Mouse (Mus musculus) intestine, embryonic 16.5 days (tissue): ENCODE data around the gene Rangrf. TPM values are rescaled to one million over a fixed set of nuclear protein-coding genes. Genes with fewer than 3 reads are reported as not detected.

Experiments used
- ATAC-seq: fragments of 200-750 bp; cut with Nextera tagmentation; 2 replicates; pipeline ENCODE4 v1.8.0; 2017; ENCODE audit warnings: moderate TSS enrichment, moderate library complexity
- H3K27ac ChIP-seq: fragments of 300-500 bp; sonication (generic); 2 replicates; pipeline ENCODE4 v1.5.1; 2014; ENCODE audit warnings: mild to moderate bottlenecking, low read length
- H3K27me3 ChIP-seq: fragments of 300-500 bp; sonication (generic); replicated peaks from 2 replicates; pipeline ENCODE4 v1.6.1; 2014; ENCODE audit warnings: low read length, control low read depth, mixed read lengths; ENCODE audit not compliant: control insufficient read depth, insufficient read depth
- H3K36me3 ChIP-seq: fragments of 300-500 bp; sonication (generic); 2 replicates; pipeline ENCODE4 v1.6.1; 2014; ENCODE audit warnings: low read length, control low read depth; ENCODE audit not compliant: control insufficient read depth, insufficient read depth
- H3K4me1 ChIP-seq: fragments of 300-500 bp; sonication (generic); 2 replicates; pipeline ENCODE4 v1.6.1; 2014; ENCODE audit warnings: low read length, control low read depth, mixed read lengths; ENCODE audit not compliant: control insufficient read depth, insufficient read depth
- H3K4me2 ChIP-seq: fragments of 300-500 bp; sonication (generic); 2 replicates; pipeline ENCODE4 v1.6.1; 2014; ENCODE audit warnings: low read depth, low read length, control low read depth
- H3K4me3 ChIP-seq: fragments of 300-500 bp; sonication (generic); 2 replicates; pipeline ENCODE4 v1.5.1; 2014; ENCODE audit warnings: mild to moderate bottlenecking, low read length
- H3K9ac ChIP-seq: fragments of 300-500 bp; sonication (generic); 2 replicates; pipeline ENCODE4 v1.6.1; 2014; ENCODE audit warnings: low read depth, low read length
- H3K9me3 ChIP-seq: fragments of 300-500 bp; sonication (generic); 2 replicates; pipeline ENCODE4 v1.6.1; 2016; ENCODE audit warnings: low read length, control low read depth; ENCODE audit not compliant: control insufficient read depth
- WGBS: fragments of 180-500 bp; shearing (Covaris S2); extraction: QIAGEN DNeasy Blood & Tissue Kit; methylation state at CpG from one replicate; pipeline ENCODE4 v1.1.7; 2014; 5-methylcytosine and 5-hydroxymethylcytosine counted together
- polyA plus RNA-seq: library from polyadenylated mRNA; unstranded; fragments of >200 nt; fragmentation: Nextera tagmentation; extraction: Ambion mirVana; gene quantifications from 2 replicates; pipeline ENCODE4 v1.2.1, GENCODE M21; 2015

Gene Rangrf
- polyA plus RNA-seq, 1 experiment from 2014 or later, result 56.7 TPM

DNA sequence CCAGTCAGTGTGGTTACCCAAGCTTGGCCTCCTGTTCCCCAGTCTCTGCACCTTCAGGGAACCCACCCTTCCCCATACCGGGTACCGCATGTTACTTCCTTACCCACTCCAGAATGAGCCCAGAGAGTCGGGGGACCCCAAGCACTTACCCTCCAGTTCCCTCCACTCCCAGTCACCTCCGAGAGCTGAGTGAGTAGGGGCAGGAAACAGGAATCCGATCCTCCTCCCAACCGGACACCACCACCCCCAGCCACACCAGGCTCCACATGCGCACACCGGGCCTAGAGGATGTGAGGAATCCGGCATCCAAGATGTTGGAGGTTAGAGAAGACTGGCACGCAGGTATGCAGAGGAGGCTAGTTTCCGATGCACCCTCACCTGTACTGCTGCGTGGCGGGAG is 18.3 kb downstream of the Rangrf start:
- H3K27ac ChIP-seq, result no peak overlapping the region
- H3K4me3 ChIP-seq, result peak overlapping the region; percentile 19
- no peak overlapping the region for H3K4me2 ChIP-seq
- H3K9me3 ChIP-seq, result no peaks in the 10 kb centered on the region
- no peak; the same call in 1 of the 2 replicates for ATAC-seq
- H3K4me1 ChIP-seq, result peaks cover 4% of the 10 kb centered on the region
- peak overlapping the region; percentile 33; the same call in 1 of the 2 replicates for H3K9ac ChIP-seq
- WGBS, result 34% methylated on average over 13 of the region's 13 CpGs
- H3K36me3 ChIP-seq, result no peaks in the 10 kb centered on the region
- peaks cover 25% of the 10 kb centered on the region for H3K27me3 ChIP-seq

- no peak overlapping the region for H3K9ac ChIP-seq
Measured at GRCm38 (mm10) chr11:68956107-68956506, 18.9 kb downstream of the Rangrf start.

GRCm38 (mm10) chr11:68955473-68955872 is 19.5 kb downstream of the Rangrf start:
- Histone ChIP-seq H3K4me2 (peak overlapping the region; percentile 75), H3K9me3 (no peaks in the 10 kb centered on the region), H3K4me3 (no peak overlapping the region), H3K27ac (no peak overlapping the region), H3K36me3 (no peaks in the 10 kb centered on the region), H3K9ac (no peak overlapping the region), H3K4me1 (peaks cover 4% of the 10 kb centered on the region), H3K27me3 (peaks cover 30% of the 10 kb centered on the region)
- WGBS, result 65% methylated on average over 5 of the region's 5 CpGs
- no peak for ATAC-seq

More at GRCm38 (mm10) chr11:68956107-68956506, 18.9 kb downstream of the Rangrf start:
- Histone ChIP-seq H3K9me3 (no peaks in the 10 kb centered on the region), H3K4me3 (0 out of 2 replicates have a peak overlapping the region, but pooled peaks have one; percentile 19), H3K36me3 (no peaks in the 10 kb centered on the region), H3K4me1 (peaks cover 4% of the 10 kb centered on the region), H3K4me2 (no peak overlapping the region), H3K27ac (no peak overlapping the region), H3K27me3 (peaks cover 28% of the 10 kb centered on the region)
- ATAC-seq, result no peak
- WGBS, result 38% methylated on average over 3 of the region's 3 CpGs

DNA sequence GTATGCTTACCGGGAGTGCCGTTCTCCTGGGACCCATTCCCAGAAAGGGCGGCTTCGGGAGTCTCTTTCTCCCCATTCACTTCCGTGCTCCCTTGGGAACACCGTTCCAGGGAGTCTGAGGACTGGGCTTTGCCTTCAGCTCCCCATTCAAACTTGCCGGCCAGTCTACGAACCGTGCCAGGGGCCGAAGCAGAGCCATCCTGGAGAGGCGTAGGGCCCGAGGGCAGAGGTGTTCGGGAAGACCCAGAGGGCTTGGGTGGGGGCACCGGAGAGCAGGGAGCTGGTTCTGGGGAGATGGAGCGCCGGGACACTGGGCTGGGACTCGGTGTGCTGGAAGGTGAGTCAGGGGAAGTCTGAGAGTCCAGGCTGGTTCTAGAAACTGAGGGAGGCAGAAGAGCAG is 20.6 kb downstream of the Rangrf start:
- no peak overlapping the region for H3K27ac ChIP-seq
- no peak for ATAC-seq
- peaks cover 33% of the 10 kb centered on the region for H3K27me3 ChIP-seq
- H3K9ac ChIP-seq, result peak overlapping the region; percentile 65
- no peaks in the 10 kb centered on the region for H3K36me3 ChIP-seq
- peaks cover 4% of the 10 kb centered on the region for H3K4me1 ChIP-seq
- H3K4me3 ChIP-seq, result peak overlapping the region; percentile 44
- 3% methylated on average over 17 of the region's 17 CpGs for WGBS
- peak overlapping the region; percentile 75 for H3K4me2 ChIP-seq
- H3K9me3 ChIP-seq, result no peaks in the 10 kb centered on the region

DNA sequence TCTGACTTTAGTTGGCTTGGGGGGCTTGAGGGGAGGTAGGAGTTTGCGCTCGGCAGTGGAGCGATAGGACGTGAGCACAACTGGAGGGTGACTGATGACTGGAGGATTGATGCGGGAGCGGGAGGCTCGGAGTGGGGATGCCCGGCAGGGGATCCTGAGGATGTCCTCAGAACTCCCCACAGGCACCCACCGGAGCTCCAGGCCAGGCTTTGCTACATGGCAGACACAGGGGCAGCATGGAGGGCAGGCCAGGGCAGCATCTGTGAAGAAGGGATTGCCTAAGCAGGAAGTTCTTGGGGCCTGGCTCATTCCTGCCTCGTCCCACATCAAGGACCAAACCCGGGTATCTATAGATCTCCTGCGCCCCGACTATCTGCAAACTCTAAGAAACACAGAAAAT is 21.1 kb downstream of the Rangrf start:
- H3K4me2 ChIP-seq, result peak overlapping the region; percentile 75
- WGBS, result 17% methylated on average over 13 of the region's 13 CpGs
- ATAC-seq, result no peak
- peaks cover 33% of the 10 kb centered on the region for H3K27me3 ChIP-seq
- H3K9me3 ChIP-seq, result no peaks in the 10 kb centered on the region
- H3K9ac ChIP-seq, result peak overlapping the region; percentile 24; the same call in 1 of the 2 replicates
- H3K27ac ChIP-seq, result no peak overlapping the region
- peak overlapping the region; percentile 44 for H3K4me3 ChIP-seq
- H3K4me1 ChIP-seq, result peaks cover 4% of the 10 kb centered on the region
- H3K36me3 ChIP-seq, result no peaks in the 10 kb centered on the region

GRCm38 (mm10) chr11:68947542-68947993 is 27.4 kb downstream of the Rangrf start:
- H3K4me1 ChIP-seq, result no peaks in the 10 kb centered on the region; the same call in 1 of the 2 replicates
- no peaks in the 10 kb centered on the region for H3K9me3 ChIP-seq
- H3K9ac ChIP-seq, result no peak overlapping the region
- ATAC-seq, result no peak
- no peak overlapping the region for H3K4me3 ChIP-seq
- WGBS, result 11% methylated on average over 12 of the region's 12 CpGs
- H3K4me2 ChIP-seq, result no peak overlapping the region
- no peaks in the 10 kb centered on the region for H3K36me3 ChIP-seq
- H3K27ac ChIP-seq, result no peak overlapping the region
- H3K27me3 ChIP-seq, result peaks cover 10% of the 10 kb centered on the region; the same call in 1 of the 2 replicates

DNA sequence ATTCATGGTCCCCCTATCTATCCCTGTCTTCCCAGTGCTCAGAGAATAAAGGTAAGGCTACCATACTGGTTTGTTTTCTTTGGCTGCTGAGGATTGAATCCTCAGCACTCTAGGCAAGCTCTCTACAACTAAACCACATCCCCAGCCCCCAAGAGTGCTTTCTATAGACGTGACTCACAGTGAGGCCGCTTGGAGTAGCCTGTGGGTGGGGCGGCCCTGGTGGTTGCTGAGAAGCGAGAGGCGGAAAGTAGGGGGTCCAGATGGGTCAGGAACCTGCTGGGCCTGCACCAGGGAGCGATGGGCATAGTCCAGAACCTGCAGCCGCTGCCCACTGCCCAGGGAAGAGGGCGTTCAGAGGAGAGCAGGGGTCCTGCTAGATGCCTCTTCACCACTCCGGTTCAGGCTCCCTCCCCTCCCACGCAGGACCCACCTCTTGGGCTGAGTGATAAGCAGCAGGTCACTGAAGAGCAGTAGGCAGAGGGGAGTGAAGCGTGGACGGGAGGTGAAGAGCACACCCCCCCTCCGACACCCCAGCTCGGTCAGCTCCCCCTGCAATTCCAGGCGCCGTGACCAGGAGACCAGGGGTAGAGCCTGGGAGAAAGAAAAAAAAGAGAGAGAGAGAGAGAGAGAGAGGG is 28.1 kb downstream of the Rangrf start:
- 14% methylated on average over 14 of the region's 16 CpGs for WGBS
- peaks cover 8% of the 10 kb centered on the region; the same call in 1 of the 2 replicates for H3K27me3 ChIP-seq
- ATAC-seq, result no peak
- H3K4me1 ChIP-seq, result no peaks in the 10 kb centered on the region; the same call in 1 of the 2 replicates
- no peak overlapping the region for H3K27ac ChIP-seq
- H3K4me3 ChIP-seq, result peak overlapping the region; percentile 23; the same call in 1 of the 2 replicates
- 0 out of 2 replicates have a peak overlapping the region, but pooled peaks have one; percentile 32 for H3K4me2 ChIP-seq
- H3K36me3 ChIP-seq, result no peaks in the 10 kb centered on the region
- H3K9me3 ChIP-seq, result no peaks in the 10 kb centered on the region
- H3K9ac ChIP-seq, result peak overlapping the region; percentile 8; the same call in 1 of the 2 replicates

DNA sequence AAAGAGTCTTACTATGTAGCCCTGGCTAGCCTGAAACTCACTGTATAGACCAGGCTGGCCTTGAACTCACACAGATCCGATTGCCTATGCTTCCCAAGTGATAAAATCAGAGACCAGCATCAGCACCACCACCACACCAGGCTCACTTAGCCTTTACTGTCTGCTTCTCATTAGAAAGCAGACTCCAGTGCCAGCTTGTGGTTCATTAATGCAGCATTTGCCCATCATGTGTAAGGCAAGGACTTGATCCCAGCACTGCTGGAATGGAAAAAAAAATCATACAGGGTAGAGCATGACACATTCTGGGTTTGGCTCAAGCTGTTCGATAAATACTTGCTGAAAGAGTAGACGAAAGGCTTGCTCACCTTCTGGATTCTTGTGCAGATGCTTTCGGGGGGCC is 29.0 kb downstream of the Rangrf start:
- Histone ChIP-seq H3K4me3 (no peak overlapping the region), H3K4me2 (no peak overlapping the region), H3K4me1 (no peaks in the 10 kb centered on the region; the same call in 1 of the 2 replicates), H3K36me3 (no peaks in the 10 kb centered on the region), H3K9ac (no peak overlapping the region), H3K9me3 (no peaks in the 10 kb centered on the region), H3K27ac (no peak overlapping the region), H3K27me3 (peaks cover 4% of the 10 kb centered on the region; the same call in 1 of the 2 replicates)
- no peak for ATAC-seq
- 84% methylated on average over 4 of the region's 4 CpGs for WGBS

DNA sequence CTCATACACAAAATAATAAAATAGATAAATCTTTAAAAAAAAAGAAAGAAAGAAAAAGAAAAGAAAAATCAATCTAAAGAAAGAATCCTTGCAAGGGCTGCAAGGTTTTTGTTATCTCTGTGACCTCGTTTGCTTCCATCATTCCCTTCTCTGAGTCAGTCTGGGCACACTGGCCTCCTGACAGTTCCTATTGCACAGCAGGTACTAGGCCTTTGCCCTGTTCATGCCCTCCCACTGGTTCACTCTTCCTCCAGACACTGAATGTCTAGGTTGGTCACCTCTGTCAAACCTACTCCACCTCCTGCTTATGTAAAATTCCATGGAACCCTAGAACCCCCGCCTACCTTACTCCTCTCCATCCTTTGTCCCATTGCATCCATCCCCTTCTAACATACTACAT is 29.7 kb downstream of the Rangrf start:
- H3K9ac ChIP-seq, result no peak overlapping the region
- no peak for ATAC-seq
- no peaks in the 10 kb centered on the region for H3K36me3 ChIP-seq
- no peak overlapping the region for H3K27ac ChIP-seq
- no peak overlapping the region for H3K4me3 ChIP-seq
- H3K9me3 ChIP-seq, result no peaks in the 10 kb centered on the region
- H3K4me2 ChIP-seq, result no peak overlapping the region
- H3K27me3 ChIP-seq, result 0 out of 2 replicates have a peak, but pooled peaks cover 3% of the 10 kb centered on the region
- peaks cover 2% of the 10 kb centered on the region; the same call in 1 of the 2 replicates for H3K4me1 ChIP-seq
- WGBS, result 86% methylated on average over 2 of the region's 2 CpGs
